Mouse (Mus musculus) C2C12 (cell line): Measurements from ENCODE around the gene Casz1. TPM values are rescaled to one million over a fixed set of nuclear protein-coding genes. Genes with fewer than 3 reads are reported as not detected.

Experiments used
- H3K27me3 ChIP-seq: one replicate; pipeline ENCODE4 v1.6.1; 2011; ENCODE audit not compliant: control insufficient read depth, insufficient read depth, insufficient read length
- H3K36me3 ChIP-seq: one replicate; pipeline ENCODE4 v1.6.1; 2011; ENCODE audit not compliant: control insufficient read depth, insufficient read depth
- H3K4me3 ChIP-seq: one replicate; pipeline ENCODE4 v1.5.1; 2011; ENCODE audit warnings: mild to moderate bottlenecking, control low read depth; ENCODE audit not compliant: poor library complexity, insufficient read depth, severe bottlenecking
- H3K79me2 ChIP-seq: one replicate; pipeline ENCODE4 v1.6.1; 2011; ENCODE audit not compliant: control insufficient read depth, insufficient read depth
- H3K79me3 ChIP-seq: one replicate; pipeline ENCODE4 v1.6.1; 2011; ENCODE audit warnings: low read depth, control low read depth
- H3ac ChIP-seq: one replicate; pipeline ENCODE3; 2011; ENCODE audit warnings: low read depth; ENCODE audit not compliant: control insufficient read depth, insufficient read length
- CEBPB ChIP-seq: IDR thresholded peaks from one replicate; pipeline ENCODE4 v1.6.1; 2011; ENCODE audit warnings: low read depth, mild to moderate bottlenecking, control low read depth, moderate library complexity
- CTCF ChIP-seq: IDR thresholded peaks from one replicate; pipeline ENCODE4 v1.5.1; 2011; ENCODE audit not compliant: control insufficient read depth, insufficient read depth, insufficient read length
- FOSL1 ChIP-seq: IDR thresholded peaks from one replicate; pipeline ENCODE4 v1.8.0; 2011; ENCODE audit warnings: mild to moderate bottlenecking, low read length; ENCODE audit not compliant: poor library complexity, insufficient read depth, severe bottlenecking
- MAX ChIP-seq: IDR thresholded peaks from one replicate; pipeline ENCODE4 v1.6.1; 2011; ENCODE audit warnings: mild to moderate bottlenecking, control low read depth
- MYOD1 ChIP-seq: IDR thresholded peaks from one replicate; pipeline ENCODE4 v1.6.1; 2011; ENCODE audit warnings: low read depth; ENCODE audit not compliant: control insufficient read depth, insufficient read length
- MYOG ChIP-seq: IDR thresholded peaks from one replicate; pipeline ENCODE4 v1.6.1; 2011; ENCODE audit not compliant: control insufficient read depth, insufficient read length; ENCODE audit errors: extremely low read depth
- USF1 ChIP-seq: IDR thresholded peaks from one replicate; pipeline ENCODE4 v1.6.1; 2011; ENCODE audit warnings: low read depth, mild to moderate bottlenecking, control low read depth, moderate library complexity
- polyA plus RNA-seq: library from polyadenylated mRNA; unstranded; fragments of >200 nt; fragmentation: generic; extraction: Trizol; gene quantifications from one replicate; pipeline ENCODE4 v1.2.1, GENCODE M21; 2012; ENCODE audit warnings: missing spikeins

Gene Casz1
- polyA plus RNA-seq, 1 experiment: 0.07 TPM

DNA sequence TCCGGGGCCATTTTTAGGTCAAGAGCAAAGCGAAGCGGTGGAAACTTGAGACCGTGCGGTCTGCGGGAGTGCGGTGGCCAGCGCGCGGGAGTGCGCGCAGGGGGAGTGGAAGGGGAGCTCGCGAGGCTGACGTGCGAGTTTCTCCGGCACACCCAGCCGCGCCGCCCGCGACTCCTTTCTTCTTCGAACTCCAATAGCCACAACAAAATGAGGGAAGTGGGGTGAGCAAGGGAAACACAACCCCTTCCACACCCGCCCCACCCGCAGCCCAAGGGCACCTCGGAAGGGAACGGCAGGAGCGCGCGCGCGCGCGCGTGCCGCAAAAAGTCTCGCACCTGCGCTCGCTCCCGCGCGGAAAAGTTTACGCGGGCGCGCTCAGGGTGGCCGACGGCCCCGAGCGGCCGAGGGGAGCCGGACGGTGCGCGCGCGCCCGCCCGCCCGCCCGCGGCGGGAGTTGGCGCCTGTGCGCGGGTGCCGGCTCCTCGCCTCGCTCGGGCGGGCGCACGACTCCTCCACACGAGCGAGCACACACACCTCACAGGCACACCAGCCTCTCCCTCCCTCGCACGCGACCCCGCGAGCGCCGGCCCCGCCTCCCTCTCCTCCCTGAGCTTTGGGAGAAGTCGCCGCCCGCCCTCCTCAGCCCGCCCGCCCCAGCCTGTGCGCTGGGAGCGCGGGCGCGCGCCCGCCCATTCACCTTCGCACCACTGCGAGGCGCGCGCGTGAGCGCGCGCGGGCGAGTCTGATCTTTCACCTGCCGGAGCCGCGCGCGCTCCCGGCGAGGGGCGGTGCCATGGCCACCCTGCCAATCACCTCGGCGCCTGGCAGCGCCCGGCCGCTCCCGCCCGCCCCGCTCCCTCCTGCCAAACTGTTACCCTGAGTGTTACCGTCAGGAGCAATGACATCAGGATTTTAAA, 96.3 kb downstream of the Casz1 start:
- Histone ChIP-seq H3K27me3 (peaks cover 47% of the 10 kb centered on the region), H3K36me3 (no peaks in the 10 kb centered on the region)
- no peak for TF ChIP-seq USF1
- TF ChIP-seq CEBPB: no peak
- TF ChIP-seq MAX: no peak
- no peak for TF ChIP-seq FOSL1
- no peak for TF ChIP-seq MYOG
- no peak for TF ChIP-seq CTCF
- TF ChIP-seq MYOD1: no peak

DNA sequence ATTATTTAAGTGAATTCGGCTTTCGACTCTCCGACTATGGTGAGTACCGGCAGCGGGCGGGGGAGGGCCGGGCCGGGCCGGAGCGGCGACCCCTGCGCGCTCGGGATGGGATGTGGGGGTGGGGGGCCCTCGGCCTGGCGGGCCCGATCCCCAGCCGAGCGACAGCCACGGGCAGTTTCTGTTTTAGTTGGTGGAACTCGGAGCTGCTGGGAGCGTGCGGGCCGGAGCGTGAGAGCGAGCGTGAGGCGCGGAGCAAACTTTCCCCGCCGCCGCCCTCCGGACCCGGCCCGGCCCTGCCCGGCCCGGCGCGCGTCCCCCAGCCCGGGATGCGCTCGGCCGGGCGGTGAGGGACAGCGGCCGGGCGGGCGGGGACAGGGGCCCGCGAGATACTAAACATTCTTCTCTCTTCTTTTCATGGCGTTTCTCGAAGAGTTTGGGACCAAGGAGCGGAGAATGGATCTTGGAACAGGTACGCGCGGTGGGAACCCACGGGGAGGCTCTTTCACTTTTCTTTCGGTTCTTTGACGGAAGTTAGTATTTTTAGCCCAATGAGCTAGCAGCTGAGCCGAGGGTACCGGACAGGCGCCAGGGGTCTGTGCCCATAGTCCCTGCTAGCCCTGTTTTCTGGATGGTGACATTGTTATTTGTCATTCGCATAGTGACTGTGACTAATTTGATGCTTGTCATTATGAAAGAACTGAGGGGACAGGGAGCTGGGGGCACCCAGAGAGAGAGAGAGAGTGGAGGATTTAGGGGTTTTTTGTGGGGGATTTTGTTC, 97.2 kb downstream of the Casz1 start:
- H3K79me3 ChIP-seq: no peaks in the 10 kb centered on the region
- no peaks in the 10 kb centered on the region for H3K79me2 ChIP-seq
- no peaks in the 10 kb centered on the region for H3K36me3 ChIP-seq
- peak overlapping the region; percentile 21 for H3K4me3 ChIP-seq
- H3K27me3 ChIP-seq: peaks cover 50% of the 10 kb centered on the region
- H3ac ChIP-seq: peak overlapping the region; percentile 54
- TF ChIP-seq FOSL1 (no peak), USF1 (no peak), MYOG (no peak), CTCF (no peak), MYOD1 (no peak), CEBPB (no peak), MAX (no peak)

More for the DNA sequence above, 96.3 kb downstream of the Casz1 start:
- H3K79me3 ChIP-seq: no peaks in the 10 kb centered on the region
- H3ac ChIP-seq: no peak overlapping the region
- H3K4me3 ChIP-seq: peak overlapping the region; percentile 6
- H3K79me2 ChIP-seq: no peaks in the 10 kb centered on the region

DNA sequence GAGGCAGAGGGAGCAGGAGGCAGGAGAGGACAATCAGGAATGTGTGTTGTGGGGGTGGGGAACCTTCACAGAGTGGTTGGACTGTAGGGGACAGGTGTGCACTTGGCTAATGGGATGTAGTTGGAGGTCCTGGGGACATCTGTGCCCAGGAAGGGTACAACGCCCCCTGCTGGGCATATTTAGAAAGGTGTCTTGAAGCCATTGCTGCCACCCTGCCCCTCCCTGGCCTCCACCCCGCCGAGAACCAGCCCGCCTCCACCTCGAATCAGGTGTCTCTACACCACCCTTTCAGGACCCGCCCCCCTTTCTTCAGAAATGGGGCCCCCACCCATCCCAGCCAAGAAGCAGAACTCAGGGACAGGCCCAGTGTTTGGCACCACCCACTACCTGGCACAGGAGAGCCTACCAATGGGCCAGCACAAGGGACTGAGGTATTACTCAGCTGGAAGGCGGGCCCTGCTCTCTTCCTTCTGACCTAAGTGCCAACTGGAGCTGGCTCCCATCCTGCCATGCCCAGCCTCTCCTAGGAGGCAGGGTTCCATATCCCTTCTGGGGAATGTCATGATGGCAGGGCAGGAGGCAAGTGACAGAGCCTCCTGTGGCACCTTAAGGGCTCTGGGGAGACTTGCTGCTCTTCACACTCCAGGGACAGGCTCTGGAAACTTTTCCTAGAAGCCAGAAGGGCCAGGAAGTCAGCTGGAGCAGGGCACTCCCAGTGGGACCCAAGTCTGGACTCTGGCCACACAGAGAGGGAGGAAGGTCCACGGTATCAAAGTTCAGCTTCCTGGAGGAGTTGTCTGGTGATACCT, 98.9 kb downstream of the Casz1 start:
- TF ChIP-seq FOSL1 (no peak), CTCF (peak; percentile 50)
- Histone ChIP-seq H3K79me2 (no peaks in the 10 kb centered on the region), H3K27me3 (peaks cover 37% of the 10 kb centered on the region), H3ac (no peak overlapping the region), H3K4me3 (no peak overlapping the region), H3K36me3 (no peaks in the 10 kb centered on the region), H3K79me3 (no peaks in the 10 kb centered on the region)

DNA sequence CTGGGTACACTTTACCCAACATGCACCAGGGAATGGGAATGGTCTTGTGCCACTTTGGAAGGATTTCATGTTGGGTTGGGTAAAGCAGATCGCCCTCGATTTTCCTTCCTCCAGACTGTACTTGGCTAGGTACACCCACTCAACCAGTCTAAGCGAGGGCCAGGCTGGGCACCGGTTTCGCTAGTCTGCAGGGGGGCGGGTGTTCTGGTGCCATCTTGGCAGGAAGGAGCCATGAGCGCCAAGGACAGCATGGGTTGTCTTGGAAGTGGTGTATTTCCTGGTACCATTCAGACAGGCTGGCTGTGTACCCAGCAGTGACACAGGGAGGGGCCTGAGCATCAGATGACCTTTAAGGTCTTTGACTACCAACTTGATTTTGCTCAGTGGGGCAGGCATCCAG, 101.1 kb downstream of the Casz1 start:
- no peaks in the 10 kb centered on the region for H3K79me3 ChIP-seq
- H3K27me3 ChIP-seq: peaks cover 16% of the 10 kb centered on the region
- TF ChIP-seq MYOD1: no peak
- no peak for TF ChIP-seq FOSL1
- TF ChIP-seq MYOG: no peak
- TF ChIP-seq MAX: no peak
- TF ChIP-seq CTCF: no peak
- no peak overlapping the region for H3K4me3 ChIP-seq
- H3ac ChIP-seq: no peak overlapping the region
- H3K79me2 ChIP-seq: no peaks in the 10 kb centered on the region
- H3K36me3 ChIP-seq: no peaks in the 10 kb centered on the region

DNA sequence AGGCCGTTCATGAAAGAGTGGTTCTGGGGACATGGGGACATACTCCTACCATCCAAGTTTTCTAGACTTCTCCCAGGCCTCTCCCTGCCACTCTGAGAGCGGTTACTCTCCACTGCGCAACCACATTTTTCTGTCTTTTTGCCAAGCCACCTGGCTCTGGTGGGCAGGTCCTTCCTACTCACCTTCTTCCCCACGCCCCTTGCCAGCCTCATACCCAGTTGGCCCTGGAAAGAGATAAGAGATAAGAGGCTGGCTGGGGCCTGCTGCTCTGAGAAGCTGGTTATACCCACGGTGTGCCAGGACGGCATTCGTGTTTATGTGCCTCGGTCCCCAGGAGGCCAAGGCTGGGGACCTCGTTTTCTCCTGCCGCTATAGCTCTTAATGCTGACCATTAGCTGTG, 102.6 kb downstream of the Casz1 start:
- Histone ChIP-seq H3K79me3 (no peaks in the 10 kb centered on the region), H3K79me2 (no peaks in the 10 kb centered on the region), H3ac (no peak overlapping the region), H3K4me3 (no peak overlapping the region), H3K36me3 (no peaks in the 10 kb centered on the region), H3K27me3 (peaks cover 12% of the 10 kb centered on the region)
- no peak for TF ChIP-seq FOSL1
- no peak for TF ChIP-seq MAX
- no peak for TF ChIP-seq MYOG
- no peak for TF ChIP-seq CTCF
- TF ChIP-seq USF1: no peak
- no peak for TF ChIP-seq MYOD1
- no peak for TF ChIP-seq CEBPB
